Comparison of ENCODE assay signal across 8 mouse cellular contexts in genomic region chr16:97462481-97463181, GRCm38 (mm10). TPM values are rescaled to one million over a fixed set of nuclear protein-coding genes. Genes with fewer than 3 reads are reported as not detected.
DNase-seq lines count a peak whose midpoint lies in the region; ATAC-seq and TF ChIP-seq lines count a peak whose summit lies in the region.

Gene Mx1 (minus strand): TSS chr16:97462907.

- DNase-seq in limb, embryonic 11.5 days (ENCODE audit: low spot score), result peak; percentile 22
- no peak for DNase-seq in limb, embryonic 10.5 days (ENCODE audit: low spot score)
- DNase-seq in naive thymus-derived CD4-positive, alpha-beta T cell, adult 2 months (ENCODE audit: low read depth), result peak; percentile 40
- no peak for DNase-seq in frontal cortex, postnatal 10 days (ENCODE audit: low spot score in 2 of 2)
- no peak for DNase-seq in urinary bladder, postnatal 10 days (ENCODE audit: low spot score)
- DNase-seq in cerebellum, adult 2 months, result no peak

- H3K4me2 ChIP-seq in limb, embryonic 11.5 days (ENCODE audit: low read depth, severe bottlenecking), result no peak within 1 kb of the TSS
- no peak within 1 kb of the TSS for H3K4me2 ChIP-seq in intestine, embryonic 15.5 days (replicated peaks)

- H3K27ac ChIP-seq in limb, embryonic 11.5 days (replicated peaks; ENCODE audit: low read depth, low read length), result no peak within 1 kb of the TSS
- no peak within 1 kb of the TSS for H3K27ac ChIP-seq in limb, embryonic 10.5 days
- H3K27ac ChIP-seq in bone marrow, adult 2 months (ENCODE audit: control insufficient read depth, insufficient read depth, low read depth, low read length, poor library complexity), result peak within 1 kb of the TSS; percentile 20
- no peak within 1 kb of the TSS for H3K27ac ChIP-seq in intestine, embryonic 15.5 days
- H3K27ac ChIP-seq in cerebellum, adult 2 months (ENCODE audit: insufficient read depth, low read length), result no peak within 1 kb of the TSS

- no peak for TF ChIP-seq POLR2A in bone marrow, adult 2 months (IDR thresholded peaks at IDR 0.05; ENCODE audit: borderline replicate concordance, control insufficient read depth, low read depth, low read length)
- no peak for TF ChIP-seq POLR2A in cerebellum, adult 2 months (IDR thresholded peaks at IDR 0.05; ENCODE audit: borderline replicate concordance, insufficient read depth, low read length)

- TF ChIP-seq CTCF in bone marrow, adult 2 months (IDR thresholded peaks at IDR 0.05; ENCODE audit: control insufficient read depth, insufficient read depth, low read length), result no peak
- no peak for TF ChIP-seq CTCF in cerebellum, adult 2 months (IDR thresholded peaks at IDR 0.05; ENCODE audit: borderline replicate concordance, insufficient read depth, low read depth, low read length)

- no peak within 1 kb of the TSS for H3K4me3 ChIP-seq in limb, embryonic 11.5 days (ENCODE audit: low read depth, low read length)
- H3K4me3 ChIP-seq in limb, embryonic 10.5 days, result no peak within 1 kb of the TSS
- H3K4me3 ChIP-seq in bone marrow, adult 2 months (replicated peaks; ENCODE audit: control insufficient read depth, low read depth, low read length), result peak within 1 kb of the TSS; percentile 39
- no peak within 1 kb of the TSS for H3K4me3 ChIP-seq in intestine, embryonic 15.5 days (replicated peaks)
- no peak within 1 kb of the TSS for H3K4me3 ChIP-seq in cerebellum, adult 2 months (replicated peaks; ENCODE audit: insufficient read depth, low read depth, low read length)

- no peaks in the 10 kb centered on the region for H3K4me1 ChIP-seq in limb, embryonic 11.5 days (ENCODE audit: control insufficient read depth, insufficient read depth, low read length)
- peaks cover 7% of the 10 kb centered on the region; the same call in 1 of the 2 replicates for H3K4me1 ChIP-seq in limb, embryonic 10.5 days
- H3K4me1 ChIP-seq in bone marrow, adult 2 months (ENCODE audit: control insufficient read depth, insufficient read depth, low read length), result no peaks in the 10 kb centered on the region; the same call in none of the 2 replicates
- H3K4me1 ChIP-seq in intestine, embryonic 15.5 days (replicated peaks), result no peaks in the 10 kb centered on the region
- H3K4me1 ChIP-seq in cerebellum, adult 2 months (ENCODE audit: control insufficient read depth, insufficient read depth, low read length), result no peaks in the 10 kb centered on the region

- no peaks in the 10 kb centered on the region for H3K27me3 ChIP-seq in limb, embryonic 11.5 days (ENCODE audit: control insufficient read depth, insufficient read depth, low read length)
- H3K27me3 ChIP-seq in limb, embryonic 10.5 days (ENCODE audit: low read depth, poor library complexity, severe bottlenecking), result no peaks in the 10 kb centered on the region
- no peaks in the 10 kb centered on the region for H3K27me3 ChIP-seq in intestine, embryonic 15.5 days (replicated peaks)
- no peaks in the 10 kb centered on the region for H3K27me3 ChIP-seq in cerebellum, adult 2 months (ENCODE audit: control insufficient read depth, insufficient read depth, low read length)

- H3K9ac ChIP-seq in limb, embryonic 11.5 days (ENCODE audit: low read length), result no peak within 1 kb of the TSS
- no peak within 1 kb of the TSS for H3K9ac ChIP-seq in intestine, embryonic 15.5 days

- WGBS in limb, embryonic 11.5 days, result 36% methylated on average over 4 of the region's 4 CpGs
- WGBS in limb, embryonic 10.5 days, result 40% methylated on average over 4 of the region's 4 CpGs
- 12% methylated on average over 4 of the region's 4 CpGs for WGBS in bone marrow, adult 2 months
- WGBS in intestine, embryonic 15.5 days, result 32% methylated on average over 4 of the region's 4 CpGs
- WGBS in cerebellum, adult 2 months, result 40% methylated on average over 4 of the region's 4 CpGs

- no peaks in the 10 kb centered on the region for H3K9me3 ChIP-seq in limb, embryonic 11.5 days (ENCODE audit: control insufficient read depth, low read length)
- H3K9me3 ChIP-seq in limb, embryonic 10.5 days (replicated peaks), result no peaks in the 10 kb centered on the region
- no peaks in the 10 kb centered on the region for H3K9me3 ChIP-seq in intestine, embryonic 15.5 days

- ATAC-seq in limb, embryonic 11.5 days (ENCODE audit: insufficient number of reproducible peaks, low FRiP score, low TSS enrichment, low read depth), result peak; percentile 51; the same call in 1 of the 2 replicates
- peak; percentile 62 for ATAC-seq in intestine, embryonic 15.5 days

- H3K36me3 ChIP-seq in limb, embryonic 11.5 days (ENCODE audit: control insufficient read depth, insufficient read depth, low read length), result no peaks in the 10 kb centered on the region
- H3K36me3 ChIP-seq in limb, embryonic 10.5 days, result no peaks in the 10 kb centered on the region
- H3K36me3 ChIP-seq in intestine, embryonic 15.5 days, result no peaks in the 10 kb centered on the region

RNA-seq across cellular contexts. Expression of gene Mx1, which starts in this region (rescaled TPM):
- polyA plus RNA-seq in limb, embryonic 11.5 days (2014; fragmentation: Nextera tagmentation; extraction: Ambion mirVana), result 0.11 TPM in 1 of 2 replicates, not detected in the other
- not detected in 2 replicates for polyA plus RNA-seq in limb, embryonic 10.5 days (2016; fragmentation: Nextera tagmentation; extraction: Ambion mirVana)
- polyA plus RNA-seq in bone marrow, adult 2 months (2011; ENCODE audit: insufficient read depth, insufficient read length, low replicate concordance, missing spikeins), result 6.4 and 7.8 TPM in 2 replicates
- 0.15 and 0.23 TPM in 2 replicates for polyA plus RNA-seq in intestine, embryonic 15.5 days (2015; fragmentation: Nextera tagmentation; extraction: Ambion mirVana)
- polyA plus RNA-seq in cerebellum, adult 2 months (2012; rRNA removed), result 0.10 and 0.24 TPM in 2 replicates

Comparison
In these comparisons a context has a peak if more than half of its experiments do, and no peak if none do; other contexts are left out.
1. Peak in DNase-seq and ATAC-seq in limb, embryonic 11.5 days; RNA of the gene not detected or under 1 TPM.
2. Peak in ATAC-seq in intestine, embryonic 15.5 days; RNA of the gene not detected or under 1 TPM.